Mouse (Mus musculus) embryo, embryonic 10.5 days (tissue): ENCODE measurements around the gene Slc16a13.

ENCODE experiments used
- DNase-seq: peaks from one replicate; pipeline ENCODE4 v3.0.0-alpha.2; 2015; ENCODE audit warnings: low spot score

Slc16a13 gene

GRCm38 (mm10) chr11:70211972-70212371 lies 8.9 kb downstream of the Slc16a13 start:
- DNase-seq = no peak

GRCm38 (mm10) chr11:70210681-70211080 lies 10.2 kb downstream of the Slc16a13 start:
- no peak for DNase-seq

- DNase-seq = no peak
These were observed 12.0 kb downstream of the Slc16a13 start for GRCm38 (mm10) chr11:70208778-70209388.

GRCm38 (mm10) chr11:70207283-70207682 lies 13.6 kb downstream of the Slc16a13 start:
- DNase-seq = no peak

- no peak for DNase-seq
These were observed 14.1 kb downstream of the Slc16a13 start for GRCm38 (mm10) chr11:70206801-70207200.

GRCm38 (mm10) chr11:70201691-70202090 lies 19.2 kb downstream of the Slc16a13 start:
- DNase-seq = peak; percentile 90

- DNase-seq = no peak
These were observed 20.7 kb downstream of the Slc16a13 start for GRCm38 (mm10) chr11:70200036-70200608.

- DNase-seq = no peak
These were observed 21.8 kb downstream of the Slc16a13 start for GRCm38 (mm10) chr11:70199107-70199506.

- DNase-seq = no peak
These were observed 22.5 kb downstream of the Slc16a13 start for GRCm38 (mm10) chr11:70198332-70198731.

- DNase-seq = peak; percentile 13
These were observed 27.2 kb downstream of the Slc16a13 start for GRCm38 (mm10) chr11:70193354-70194285.

- no peak for DNase-seq
These were observed 28.7 kb downstream of the Slc16a13 start for GRCm38 (mm10) chr11:70192157-70192556.

- DNase-seq = no peak
These were observed 29.7 kb downstream of the Slc16a13 start for GRCm38 (mm10) chr11:70191188-70191587.

- DNase-seq = no peak
These were observed 31.3 kb downstream of the Slc16a13 start for GRCm38 (mm10) chr11:70189319-70190134.

GRCm38 (mm10) chr11:70185120-70185519 lies 35.7 kb downstream of the Slc16a13 start:
- no peak for DNase-seq

- DNase-seq = no peak
These were observed 40.4 kb downstream of the Slc16a13 start for GRCm38 (mm10) chr11:70180496-70180895.

- DNase-seq = peak; percentile 63
These were observed 41.5 kb downstream of the Slc16a13 start for GRCm38 (mm10) chr11:70179401-70179800.

- DNase-seq = no peak
These were observed 42.1 kb downstream of the Slc16a13 start for GRCm38 (mm10) chr11:70178756-70179155.

GRCm38 (mm10) chr11:70178311-70178710 lies 42.6 kb downstream of the Slc16a13 start:
- DNase-seq = no peak

- no peak for DNase-seq
These were observed 43.2 kb downstream of the Slc16a13 start for GRCm38 (mm10) chr11:70177647-70178046.

- no peak for DNase-seq
These were observed 46.4 kb downstream of the Slc16a13 start for GRCm38 (mm10) chr11:70174491-70174890.

- DNase-seq = no peak
These were observed 48.6 kb downstream of the Slc16a13 start for GRCm38 (mm10) chr11:70172298-70172697.

- DNase-seq = peak; percentile 54
These were observed 49.0 kb downstream of the Slc16a13 start for GRCm38 (mm10) chr11:70171847-70172246.
